Mouse (Mus musculus): ENCODE data around the gene Timm8b. TPM values are rescaled to one million over a fixed set of nuclear protein-coding genes. Genes with fewer than 3 reads are reported as not detected.
"Not testable (repeated sequence)": the region's sequence is repeated elsewhere in the genome, so short reads cannot be mapped to it uniquely, and the experiment has no call there.

Timm8b gene
- total RNA-seq, 1 experiment from 2014 or later = 107 TPM

GRCm38 (mm10) chr9:50594794-50595417, 8.8 kb upstream of the Timm8b start:
- no peak for ATAC-seq (replicated peaks; ENCODE audit: insufficient number of reproducible peaks, low FRiP score, low TSS enrichment, poor library complexity, severe bottlenecking)

- no peak for ATAC-seq (replicated peaks; ENCODE audit: insufficient number of reproducible peaks, low FRiP score, low TSS enrichment, poor library complexity, severe bottlenecking)
Observed at GRCm38 (mm10) chr9:50596973-50597372, 6.7 kb upstream of the Timm8b start.

GRCm38 (mm10) chr9:50601536-50601935, 2.2 kb upstream of the Timm8b start:
- no peak for ATAC-seq (replicated peaks; ENCODE audit: insufficient number of reproducible peaks, low FRiP score, low TSS enrichment, poor library complexity, severe bottlenecking)

GRCm38 (mm10) chr9:50602055-50602845, 1.5 kb upstream of the Timm8b start:
- ATAC-seq (replicated peaks; ENCODE audit: insufficient number of reproducible peaks, low FRiP score, low TSS enrichment, poor library complexity, severe bottlenecking) = no peak

- no peak for ATAC-seq (replicated peaks; ENCODE audit: insufficient number of reproducible peaks, low FRiP score, low TSS enrichment, poor library complexity, severe bottlenecking)
Observed at GRCm38 (mm10) chr9:50603998-50604324, 251 bp downstream of the Timm8b start.

GRCm38 (mm10) chr9:50604338-50604737, 628 bp downstream of the Timm8b start:
- no peak for ATAC-seq (replicated peaks; ENCODE audit: insufficient number of reproducible peaks, low FRiP score, low TSS enrichment, poor library complexity, severe bottlenecking)

GRCm38 (mm10) chr9:50612115-50612514, 8.4 kb downstream of the Timm8b start:
- no peak for ATAC-seq (replicated peaks; ENCODE audit: insufficient number of reproducible peaks, low FRiP score, low TSS enrichment, poor library complexity, severe bottlenecking)

- ATAC-seq (replicated peaks; ENCODE audit: insufficient number of reproducible peaks, low FRiP score, low TSS enrichment, poor library complexity, severe bottlenecking) = no peak
Observed at GRCm38 (mm10) chr9:50616161-50616560, 12.5 kb downstream of the Timm8b start.

- ATAC-seq (replicated peaks; ENCODE audit: insufficient number of reproducible peaks, low FRiP score, low TSS enrichment, poor library complexity, severe bottlenecking) = peak; percentile 87
Observed at GRCm38 (mm10) chr9:50616766-50617603, 13.3 kb downstream of the Timm8b start, which contains the start of the genes Pih1d2 and Nkapd1. TSS of gene Pih1d2 (plus strand) at chr9:50617321. TSS of gene Nkapd1 (minus strand) at chr9:50617464.

GRCm38 (mm10) chr9:50617794-50618330, 14.2 kb downstream of the Timm8b start:
- no peak for ATAC-seq (replicated peaks; ENCODE audit: insufficient number of reproducible peaks, low FRiP score, low TSS enrichment, poor library complexity, severe bottlenecking)

GRCm38 (mm10) chr9:50630903-50631302, 27.2 kb downstream of the Timm8b start:
- ATAC-seq (replicated peaks; ENCODE audit: insufficient number of reproducible peaks, low FRiP score, low TSS enrichment, poor library complexity, severe bottlenecking) = not testable (repeated sequence)

- ATAC-seq (replicated peaks; ENCODE audit: insufficient number of reproducible peaks, low FRiP score, low TSS enrichment, poor library complexity, severe bottlenecking) = no peak
Observed at GRCm38 (mm10) chr9:50632016-50632688, 28.4 kb downstream of the Timm8b start.

GRCm38 (mm10) chr9:50633059-50633458, 29.3 kb downstream of the Timm8b start:
- no peak for ATAC-seq (replicated peaks; ENCODE audit: insufficient number of reproducible peaks, low FRiP score, low TSS enrichment, poor library complexity, severe bottlenecking)

GRCm38 (mm10) chr9:50634270-50634669, 30.6 kb downstream of the Timm8b start:
- ATAC-seq (replicated peaks; ENCODE audit: insufficient number of reproducible peaks, low FRiP score, low TSS enrichment, poor library complexity, severe bottlenecking) = no peak

- no peak for ATAC-seq (replicated peaks; ENCODE audit: insufficient number of reproducible peaks, low FRiP score, low TSS enrichment, poor library complexity, severe bottlenecking)
Observed at GRCm38 (mm10) chr9:50646826-50647370, 43.2 kb downstream of the Timm8b start.

- no peak for ATAC-seq (replicated peaks; ENCODE audit: insufficient number of reproducible peaks, low FRiP score, low TSS enrichment, poor library complexity, severe bottlenecking)
Observed at GRCm38 (mm10) chr9:50650503-50650902, 46.8 kb downstream of the Timm8b start.

All from monocyte, adult 5-6 weeks (primary cell).